Mouse (Mus musculus) monocyte, adult 5-6 weeks (primary cell): ENCODE data around the gene 1700025C18Rik. TPM values are rescaled to one million over a fixed set of nuclear protein-coding genes. Genes with fewer than 3 reads are reported as not detected.

Source experiments
- ATAC-seq: fragments of 153-309, 156-312 bp; replicated peaks from 2 replicates; pipeline ENCODE4 v1.8.0; 2017; ENCODE audit warnings: mild to moderate bottlenecking; ENCODE audit not compliant: low TSS enrichment, insufficient number of reproducible peaks, severe bottlenecking, poor library complexity, low FRiP score
- total RNA-seq: library from RNA; stranded (forward); fragments of 200-1000, 200-491, 200-594 nt; gene quantifications from 3 replicates; pipeline ENCODE4 v1.2.3, GENCODE M21; 2017

1700025C18Rik gene
- total RNA-seq, 1 experiment from 2014 or later, result not detected

DNA sequence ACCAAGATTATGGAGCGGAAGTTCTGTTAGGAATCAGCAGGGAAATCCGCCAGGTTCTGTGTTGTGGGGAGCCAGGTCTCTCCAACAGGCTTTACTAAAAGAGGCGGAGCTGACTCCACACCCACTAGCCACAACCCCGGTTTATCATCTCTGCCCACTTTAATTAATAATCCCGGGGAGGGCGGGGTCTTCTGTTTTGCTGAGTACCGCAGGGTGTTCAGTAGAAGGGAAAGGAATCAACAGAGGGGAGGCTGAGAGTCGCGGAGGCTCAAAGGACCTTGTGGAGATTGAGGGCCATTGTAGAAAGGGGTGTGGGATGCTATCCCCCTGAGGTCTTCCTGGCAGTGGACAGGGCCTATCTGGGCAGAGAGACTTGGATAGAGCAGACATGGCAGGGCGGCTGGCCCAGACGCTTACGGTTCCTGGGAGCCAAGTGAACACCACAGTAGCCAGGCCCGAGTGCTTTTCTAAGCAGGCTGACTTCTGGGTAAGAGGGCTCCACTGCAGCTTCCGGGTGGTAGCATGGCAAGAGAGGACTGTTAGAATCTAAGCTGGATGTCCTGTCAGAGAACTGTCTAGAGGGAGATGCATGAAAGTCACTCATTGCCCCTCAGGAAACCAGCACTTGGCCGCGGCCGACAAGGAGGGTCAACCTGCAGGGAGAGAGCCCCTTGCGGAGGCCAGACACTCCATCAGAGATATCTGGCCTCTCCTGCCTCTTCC is 39.6 kb downstream of the 1700025C18Rik start:
- ATAC-seq, result no peak

GRCm38 (mm10) chr2:165049044-165049443 is 41.5 kb downstream of the 1700025C18Rik start:
- 0 out of 2 replicates have a peak, but pooled peaks have one; percentile 40 for ATAC-seq

GRCm38 (mm10) chr2:165043729-165044128 is 46.8 kb downstream of the 1700025C18Rik start:
- no peak for ATAC-seq

DNA sequence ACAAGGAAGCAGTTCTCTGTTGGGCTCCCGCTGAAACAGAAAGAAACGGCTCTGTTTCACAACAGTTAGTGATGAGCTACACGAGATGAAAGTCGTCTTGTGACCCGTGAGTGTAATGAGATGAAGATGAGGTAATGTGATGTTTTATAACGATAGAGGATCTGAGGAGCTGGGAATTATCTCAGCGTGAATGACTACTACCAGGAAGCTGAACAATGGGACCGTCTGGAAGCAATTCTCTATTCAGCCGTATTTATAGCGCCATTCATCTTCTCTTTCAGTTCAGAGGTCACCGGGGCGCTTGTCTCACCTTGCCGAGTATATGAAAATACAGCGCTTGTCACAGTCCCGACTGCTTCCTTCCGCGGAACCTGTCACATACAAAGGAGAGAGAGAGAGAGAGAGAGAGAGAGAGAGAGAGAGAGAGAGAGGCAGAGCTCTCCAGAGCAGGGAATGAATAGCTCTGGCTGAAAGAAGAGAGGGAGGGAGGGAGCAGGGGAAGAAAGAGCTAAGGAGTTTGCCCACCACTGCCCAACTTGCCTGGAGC is 47.4 kb downstream of the 1700025C18Rik start:
- no peak for ATAC-seq

GRCm38 (mm10) chr2:165042126-165042525 is 48.4 kb downstream of the 1700025C18Rik start:
- ATAC-seq, result no peak

DNA sequence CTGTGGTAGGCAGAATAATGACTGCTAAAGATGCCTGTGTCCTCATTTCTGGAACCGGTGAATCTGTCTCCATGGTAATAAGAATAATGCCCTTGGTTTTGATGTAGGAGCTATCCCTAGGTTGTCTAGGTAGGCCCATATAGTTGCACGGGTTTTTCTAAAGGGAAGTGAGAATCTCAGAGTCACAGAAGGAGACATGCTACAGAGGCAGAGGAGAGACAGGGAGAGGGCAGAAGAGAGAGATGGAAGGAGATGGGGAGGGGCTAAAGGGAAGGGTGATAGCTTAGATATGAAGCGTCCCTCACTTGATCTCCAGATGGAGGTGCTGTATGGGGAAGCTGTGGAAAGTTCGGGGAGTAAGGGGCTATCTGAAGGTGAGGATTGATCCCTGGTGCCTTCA is 53.1 kb downstream of the 1700025C18Rik start:
- no peak for ATAC-seq

GRCm38 (mm10) chr2:165035058-165035431 is 55.5 kb downstream of the 1700025C18Rik start:
- ATAC-seq, result no peak

GRCm38 (mm10) chr2:165034131-165035057 is 56.2 kb downstream of the 1700025C18Rik start, which contains the start of gene Ncoa5:
Gene Ncoa5, minus strand, starts transcription at chr2:165034867.
- ATAC-seq, result peak; percentile 96

DNA sequence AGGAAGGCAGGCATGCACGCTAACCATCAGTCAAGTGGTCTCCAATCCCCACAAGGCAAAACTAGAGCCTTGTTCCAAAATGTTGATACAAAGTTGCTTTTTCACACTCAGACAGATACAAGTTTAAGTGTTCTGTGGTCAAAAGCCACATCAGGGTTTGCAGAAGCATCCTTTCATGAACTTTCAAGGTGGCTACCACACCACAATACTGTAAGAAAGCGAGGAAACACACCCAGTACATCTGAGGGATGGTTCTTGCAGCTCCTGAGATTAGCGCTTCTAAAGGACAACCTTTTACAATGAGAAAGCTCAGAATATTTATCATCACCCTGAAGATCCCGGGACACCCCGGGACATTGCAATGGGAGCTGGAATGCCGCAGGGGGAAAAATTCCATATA is 57.2 kb downstream of the 1700025C18Rik start:
- no peak for ATAC-seq

GRCm38 (mm10) chr2:165032533-165032932 is 58.0 kb downstream of the 1700025C18Rik start:
- no peak for ATAC-seq

Other genes with a start within 250 kb of the 1700025C18Rik start
- 37.3 to 58.3 TPM (median 46.8 TPM) in 3 replicates for gene Pltp, start 233.0 kb downstream of the 1700025C18Rik start, total RNA-seq
- gene Pcif1, start 211.4 kb downstream of the 1700025C18Rik start, total RNA-seq, result 60.0 to 62.1 TPM (median 60.1 TPM) in 3 replicates
- 9.1 to 21.0 TPM (median 12.5 TPM) in 3 replicates for gene Zfp335, start 179.0 kb downstream of the 1700025C18Rik start, total RNA-seq
- gene Mmp9, start 150.0 kb downstream of the 1700025C18Rik start, total RNA-seq, result 1.7 to 19.4 TPM (median 15.0 TPM) in 3 replicates
- 0.11 to 1.7 TPM (median 0.29 TPM) in 3 replicates for gene Slc12a5, start 129.9 kb downstream of the 1700025C18Rik start, total RNA-seq
- gene Ncoa5, start 55.9 kb downstream of the 1700025C18Rik start, total RNA-seq, result 25.0 to 47.8 TPM (median 37.3 TPM) in 3 replicates
- 17.7 to 21.3 TPM (median 20.5 TPM) in 3 replicates for gene Cd40, start 35.1 kb downstream of the 1700025C18Rik start, total RNA-seq
- 0.57 to 8.1 TPM (median 2.1 TPM) in 3 replicates for gene Cdh22, start 144.1 kb upstream of the 1700025C18Rik start, total RNA-seq
- 40.2 to 52.6 TPM (median 47.2 TPM) in 3 replicates for gene Slc35c2, start 197.1 kb upstream of the 1700025C18Rik start, total RNA-seq
- gene Elmo2, start 235.7 kb upstream of the 1700025C18Rik start, total RNA-seq, result 120 to 175 TPM (median 140 TPM) in 3 replicates